Mouse (Mus musculus): Measurements from ENCODE around the gene Mxi1.

- TF ChIP-seq EP300 (IDR thresholded peaks at IDR 0.05; ENCODE audit: low read depth) (no peak), CTCF (IDR thresholded peaks at IDR 0.05; ENCODE audit: low read depth) (0 out of 2 replicates have a peak, but pooled peaks have one; percentile 5)
Measured at GRCm38 (mm10) chr19:53273055-53273722, 37.1 kb upstream of the Mxi1 start.

Data from liver, embryonic 14.5 days (tissue).